Mouse (Mus musculus) liver, postnatal 0 days (tissue): ENCODE measurements around the gene Hnrnph1. TPM values are rescaled to one million over a fixed set of nuclear protein-coding genes. Genes with fewer than 3 reads are reported as not detected.
A peak's percentile ranks its signal among the peaks of the same experiment; 100 is the strongest.

Experiments
- ATAC-seq: fragments of 200-750 bp; cut with Nextera tagmentation; 2 replicates; pipeline ENCODE4 v1.8.0; 2017; ENCODE audit warnings: mild to moderate bottlenecking, moderate library complexity
- DNase-seq: peaks from one replicate; pipeline ENCODE4 v3.0.0-alpha.2; 2016
- H3K27ac ChIP-seq: fragments of 300-500 bp; sonication (generic); 2 replicates; pipeline ENCODE4 v1.5.1; 2014; ENCODE audit warnings: antibody characterized with exemption, moderate library complexity, mild to moderate bottlenecking, low read depth
- H3K27me3 ChIP-seq: fragments of 300-500 bp; sonication (generic); 2 replicates; pipeline ENCODE4 v1.6.1; 2014; ENCODE audit warnings: low read length, control low read depth, mixed read lengths; ENCODE audit not compliant: insufficient read depth
- H3K36me3 ChIP-seq: fragments of 300-500 bp; sonication (generic); replicated peaks from 2 replicates; pipeline ENCODE4 v1.6.1; 2014; ENCODE audit warnings: mild to moderate bottlenecking, control low read depth, low read length, moderate library complexity, mixed read lengths; ENCODE audit not compliant: insufficient read depth
- H3K4me1 ChIP-seq: fragments of 300-500 bp; sonication (generic); 2 replicates; pipeline ENCODE4 v1.6.1; 2014; ENCODE audit warnings: antibody characterized with exemption, mild to moderate bottlenecking, control low read depth; ENCODE audit not compliant: insufficient read depth
- H3K4me2 ChIP-seq: fragments of 300-500 bp; sonication (generic); 2 replicates; pipeline ENCODE4 v1.6.1; 2014; ENCODE audit warnings: low read depth, mild to moderate bottlenecking, low read length, moderate library complexity, mixed read lengths
- H3K4me3 ChIP-seq: fragments of 300-500 bp; sonication (generic); 2 replicates; pipeline ENCODE4 v1.5.1; 2014; ENCODE audit warnings: low read depth, low read length
- H3K9ac ChIP-seq: fragments of 300-500 bp; sonication (generic); replicated peaks from 2 replicates; pipeline ENCODE4 v1.6.1; 2014; ENCODE audit warnings: mild to moderate bottlenecking, moderate library complexity
- H3K9me3 ChIP-seq: fragments of 300-500 bp; sonication (generic); 2 replicates; pipeline ENCODE4 v1.6.1; 2016; ENCODE audit warnings: mild to moderate bottlenecking, control low read depth, low read length, mixed read lengths
- CTCF ChIP-seq: sonication (generic); IDR thresholded peaks from 2 replicates; pipeline ENCODE4 v1.5.1; 2016; ENCODE audit warnings: antibody characterized with exemption, low read depth
- EP300 ChIP-seq: IDR thresholded peaks from 2 replicates; pipeline ENCODE4 v1.6.1; 2016; ENCODE audit warnings: antibody characterized with exemption, low read depth, mild to moderate bottlenecking
- WGBS: fragments of 180-500 bp; shearing (Covaris S2); extraction: QIAGEN DNeasy Blood & Tissue Kit; methylation state at CpG from one replicate; pipeline ENCODE4 v1.1.7; 2014; ENCODE audit not compliant: insufficient replicate concordance; 5-methylcytosine and 5-hydroxymethylcytosine counted together
- polyA plus RNA-seq: library from polyadenylated mRNA; unstranded; fragments of >200 nt; fragmentation: Nextera tagmentation; extraction: Ambion mirVana; gene quantifications from 2 replicates; pipeline ENCODE4 v1.2.1, GENCODE M21; 2015

Hnrnph1 gene
- polyA plus RNA-seq, 1 experiment from 2014 or later, result 70.1 TPM

GRCm38 (mm10) chr11:50394731-50395130 is 17.9 kb downstream of the Hnrnph1 start:
- Histone ChIP-seq H3K9me3 (no peaks in the 10 kb centered on the region), H3K9ac (no peak overlapping the region), H3K27me3 (no peaks in the 10 kb centered on the region), H3K4me2 (no peak overlapping the region), H3K4me3 (no peak overlapping the region), H3K36me3 (peaks cover 35% of the 10 kb centered on the region), H3K27ac (no peak overlapping the region), H3K4me1 (no peaks in the 10 kb centered on the region)
- DNase-seq (no peak), ATAC-seq (no peak)
- TF ChIP-seq EP300 (no peak), CTCF (no peak)
- WGBS, result 81% methylated on average over 7 of the region's 7 CpGs

DNA sequence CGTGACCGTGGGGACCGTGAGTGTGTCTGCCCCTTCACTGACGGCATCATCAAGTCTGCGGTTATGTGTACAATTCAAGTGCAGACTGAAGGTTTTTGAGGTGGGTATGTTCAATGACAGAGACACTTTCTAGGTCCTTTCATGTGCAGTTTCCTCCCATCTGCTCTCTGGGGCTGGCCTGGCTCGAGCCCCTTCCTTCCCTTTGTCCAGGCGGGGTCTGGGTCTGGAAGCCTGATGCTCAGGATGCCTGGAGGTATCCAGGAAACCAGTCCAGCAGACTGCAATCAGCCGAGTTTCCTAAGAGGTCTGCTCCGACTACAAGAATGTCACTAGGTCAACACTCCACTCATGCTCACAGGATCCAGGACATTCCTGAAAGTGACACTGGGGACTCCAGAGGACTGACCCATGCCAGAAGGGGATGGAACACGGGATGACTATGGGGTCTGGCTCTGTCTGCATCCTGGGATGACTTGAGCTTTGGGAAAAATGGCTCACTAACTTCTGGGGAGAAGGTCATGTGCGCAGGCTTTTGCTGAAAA is 20.0 kb downstream of the Hnrnph1 start:
- H3K36me3 ChIP-seq, result peaks cover 40% of the 10 kb centered on the region
- peak; percentile 13; the same call in 1 of the 2 replicates for ATAC-seq
- no peak for TF ChIP-seq CTCF
- no peak for TF ChIP-seq EP300

DNA sequence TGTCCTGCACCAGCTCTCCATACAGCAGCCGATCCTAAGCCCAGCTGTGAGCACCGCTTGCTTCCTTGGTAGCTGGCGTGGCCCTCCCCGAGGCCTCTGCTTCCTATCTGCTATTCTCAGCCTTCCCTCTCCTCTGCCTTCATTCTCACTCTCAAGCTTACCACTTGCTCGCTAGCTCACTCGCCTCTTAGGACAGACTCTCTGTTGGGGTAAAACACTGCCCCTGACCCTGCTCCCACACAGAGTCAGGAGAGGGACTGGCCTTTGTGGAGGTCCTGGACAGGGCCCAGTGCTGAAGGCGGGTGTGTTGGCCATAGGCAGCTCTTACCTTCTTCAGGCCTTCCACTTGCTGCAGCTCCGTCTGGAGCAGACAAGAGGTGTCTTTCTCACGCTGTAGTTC is 20.5 kb downstream of the Hnrnph1 start:
- peaks cover 40% of the 10 kb centered on the region for H3K36me3 ChIP-seq
- no peak for ATAC-seq

More for the DNA sequence above, 20.0 kb downstream of the Hnrnph1 start:
- Histone ChIP-seq H3K4me3 (no peak overlapping the region), H3K9ac (no peak overlapping the region), H3K9me3 (no peaks in the 10 kb centered on the region), H3K27ac (no peak overlapping the region), H3K27me3 (no peaks in the 10 kb centered on the region), H3K4me2 (no peak overlapping the region), H3K4me1 (no peaks in the 10 kb centered on the region)
- 76% methylated on average over 11 of the region's 11 CpGs for WGBS
- no peak for DNase-seq

GRCm38 (mm10) chr11:50398803-50399202 is 22.0 kb downstream of the Hnrnph1 start:
- no peak for ATAC-seq
- H3K4me3 ChIP-seq, result no peak overlapping the region
- H3K27ac ChIP-seq, result no peak overlapping the region

More for the DNA sequence above, 20.5 kb downstream of the Hnrnph1 start:
- 70% methylated on average over 9 of the region's 9 CpGs for WGBS
- Histone ChIP-seq H3K4me1 (no peaks in the 10 kb centered on the region), H3K4me3 (no peak overlapping the region), H3K27ac (no peak overlapping the region), H3K27me3 (no peaks in the 10 kb centered on the region), H3K9ac (no peak overlapping the region), H3K9me3 (no peaks in the 10 kb centered on the region), H3K4me2 (no peak overlapping the region)
- DNase-seq, result no peak
- TF ChIP-seq CTCF, result no peak
- no peak for TF ChIP-seq EP300

DNA sequence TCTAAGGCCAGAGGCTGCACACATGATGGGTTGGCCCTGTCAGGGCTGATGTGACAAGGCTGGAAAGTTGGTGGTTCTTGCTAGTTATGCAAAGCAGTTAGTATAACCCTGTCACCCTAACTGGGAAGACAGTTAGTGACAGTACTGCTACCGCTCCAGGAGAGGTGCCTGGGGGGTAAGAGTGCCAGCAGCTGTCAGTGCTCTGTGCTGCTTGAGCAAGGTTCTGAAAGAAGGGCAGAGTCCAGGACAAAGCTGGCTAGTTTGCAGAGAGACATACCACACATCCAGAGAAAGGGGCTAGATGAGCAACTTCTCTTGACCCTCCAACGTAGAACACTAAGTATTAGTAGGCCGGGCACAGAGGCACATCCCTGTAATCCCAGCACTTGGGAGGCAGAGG is 25.7 kb downstream of the Hnrnph1 start:
- no peak for ATAC-seq
- Histone ChIP-seq H3K4me2 (no peak overlapping the region), H3K9ac (no peak overlapping the region), H3K4me1 (no peaks in the 10 kb centered on the region), H3K4me3 (no peak overlapping the region), H3K36me3 (peaks cover 31% of the 10 kb centered on the region), H3K9me3 (no peaks in the 10 kb centered on the region), H3K27me3 (no peaks in the 10 kb centered on the region), H3K27ac (no peak overlapping the region)
- WGBS, result 90% methylated on average over 3 of the region's 3 CpGs
- no peak for TF ChIP-seq CTCF
- TF ChIP-seq EP300, result no peak
- no peak for DNase-seq

More at GRCm38 (mm10) chr11:50398803-50399202, 22.0 kb downstream of the Hnrnph1 start:
- Histone ChIP-seq H3K4me1 (no peaks in the 10 kb centered on the region), H3K9ac (no peak overlapping the region), H3K4me2 (no peak overlapping the region), H3K36me3 (peaks cover 37% of the 10 kb centered on the region), H3K9me3 (no peaks in the 10 kb centered on the region), H3K27me3 (no peaks in the 10 kb centered on the region)
- no peak for TF ChIP-seq CTCF
- no peak for TF ChIP-seq EP300
- DNase-seq, result no peak
- 85% methylated on average over 13 of the region's 13 CpGs for WGBS

DNA sequence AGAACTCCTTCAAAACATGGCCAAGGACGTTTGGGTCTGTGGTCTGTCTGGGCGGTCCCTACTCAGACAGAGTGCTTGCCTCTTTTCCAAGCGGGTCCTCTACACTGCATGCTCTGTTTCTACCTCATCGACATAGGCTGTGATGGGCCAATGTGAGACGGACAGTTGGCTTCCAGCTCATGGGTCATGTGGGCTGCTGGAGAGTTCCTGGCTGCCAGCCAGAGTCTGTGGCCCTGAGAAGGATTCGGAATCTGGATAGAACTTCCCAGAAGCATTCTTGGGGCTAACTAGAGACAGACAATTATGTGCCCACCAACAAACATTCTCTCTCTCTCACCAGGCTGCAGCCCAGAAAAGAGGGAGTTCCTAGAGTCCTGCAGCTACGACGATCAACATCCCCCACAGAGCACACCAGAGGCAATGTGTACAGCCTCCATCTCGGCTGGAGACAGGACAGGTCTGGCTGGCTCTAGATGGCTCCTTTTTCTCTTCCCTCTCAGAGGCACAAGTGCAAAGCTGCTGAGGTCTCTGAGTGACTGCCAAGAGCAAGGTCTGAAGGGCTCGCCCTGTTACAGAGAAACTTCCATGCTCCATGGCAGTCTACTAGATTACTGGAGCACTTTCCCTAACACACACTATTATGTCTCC is 26.7 kb downstream of the Hnrnph1 start:
- Histone ChIP-seq H3K27me3 (no peaks in the 10 kb centered on the region), H3K27ac (no peak overlapping the region), H3K36me3 (peaks cover 26% of the 10 kb centered on the region), H3K4me1 (no peaks in the 10 kb centered on the region), H3K9ac (no peak overlapping the region), H3K4me2 (no peak overlapping the region), H3K9me3 (no peaks in the 10 kb centered on the region), H3K4me3 (no peak overlapping the region)
- 72% methylated on average over 10 of the region's 10 CpGs for WGBS
- TF ChIP-seq EP300, result no peak
- TF ChIP-seq CTCF, result no peak
- ATAC-seq (no peak), DNase-seq (no peak)
